Mouse (Mus musculus) right cerebral cortex, adult 18-20 months (tissue): ENCODE data around the gene Ltbp1.

Source experiments
- DNase-seq: peaks from one replicate; pipeline ENCODE4 v3.0.0; 2022; ENCODE audit warnings: mixed read lengths

Ltbp1 gene

GRCm38 (mm10) chr17:75069232-75069631 lies 63.9 kb downstream of the Ltbp1 start:
- no peak for DNase-seq

- DNase-seq, result no peak
Measured at GRCm38 (mm10) chr17:75071174-75071573, 65.8 kb downstream of the Ltbp1 start.

GRCm38 (mm10) chr17:75071749-75072148 lies 66.4 kb downstream of the Ltbp1 start:
- DNase-seq, result no peak

GRCm38 (mm10) chr17:75073887-75074286 lies 68.5 kb downstream of the Ltbp1 start:
- no peak for DNase-seq

DNA sequence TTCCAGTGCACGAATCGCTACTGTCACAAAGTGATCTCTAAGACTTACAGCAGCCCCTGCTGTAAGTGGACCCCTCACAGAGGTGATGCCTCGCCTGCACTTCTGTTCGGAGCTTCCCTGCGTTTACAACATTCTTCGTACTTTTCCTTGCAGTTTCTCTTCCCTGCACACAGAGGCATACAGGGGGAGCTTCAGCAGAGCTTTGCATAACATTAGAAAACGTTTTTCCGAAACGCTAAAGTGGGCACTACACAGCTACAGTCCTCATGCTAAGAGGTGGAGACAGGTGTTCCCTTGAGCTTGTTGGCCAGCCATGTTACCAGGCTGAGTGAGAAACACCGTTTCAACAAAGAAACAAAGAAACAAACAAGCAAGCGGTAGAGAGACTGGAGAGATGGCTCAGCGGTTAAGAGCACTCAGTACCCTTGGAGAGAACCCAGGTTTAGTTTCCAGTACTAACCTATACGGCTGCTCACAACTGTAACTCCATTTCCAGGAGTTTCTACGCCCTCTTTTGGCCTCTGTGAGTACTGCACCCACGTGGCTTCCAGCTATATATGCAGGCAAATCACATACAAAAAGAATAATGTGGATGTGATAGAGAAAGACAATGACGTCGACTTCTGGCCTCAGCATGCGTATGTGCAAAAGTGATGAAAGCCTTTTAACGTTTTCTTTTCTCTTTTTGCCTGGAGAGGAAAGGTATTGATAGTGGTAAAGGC lies 69.8 kb downstream of the Ltbp1 start:
- DNase-seq, result peak; percentile 15

DNA sequence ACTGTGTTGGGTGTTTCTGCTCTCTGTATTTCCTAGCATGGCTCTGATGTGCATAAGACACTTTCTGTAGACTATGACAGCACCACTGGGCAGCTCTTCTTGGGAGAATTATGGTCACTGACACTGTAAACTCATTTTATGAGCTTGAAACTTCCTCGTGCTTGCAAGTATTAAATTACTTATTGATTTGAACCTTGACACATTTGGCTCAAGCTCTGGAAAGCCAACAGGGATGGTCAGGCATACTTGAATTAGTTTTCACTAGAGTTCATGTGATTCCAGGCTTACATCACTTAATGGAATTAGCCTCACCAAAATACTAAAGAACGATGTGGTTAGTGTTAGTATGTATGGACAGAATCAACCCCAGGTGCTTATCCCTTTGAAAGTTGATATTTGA lies 76.0 kb downstream of the Ltbp1 start:
- DNase-seq, result no peak

DNA sequence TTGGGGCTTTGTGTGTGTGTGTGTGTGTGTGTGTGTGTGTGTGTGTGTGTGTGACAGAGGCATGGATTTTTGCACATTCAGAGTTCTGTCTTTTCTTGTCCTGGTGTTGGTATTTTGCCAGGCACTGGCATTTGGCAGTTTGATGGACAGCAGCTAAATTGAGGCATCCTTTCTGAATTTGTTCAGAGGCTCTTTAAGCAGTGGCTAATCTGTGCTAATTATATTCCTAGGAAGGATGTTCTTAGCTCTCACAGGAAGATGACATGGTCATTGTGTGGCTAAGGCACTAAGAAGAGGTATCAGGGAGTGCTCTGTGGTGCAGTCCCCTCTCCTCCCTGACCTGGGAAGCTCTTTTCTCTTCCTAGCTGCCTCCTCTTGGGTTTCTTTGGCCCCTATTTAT lies 77.1 kb downstream of the Ltbp1 start:
- DNase-seq, result no peak

DNA sequence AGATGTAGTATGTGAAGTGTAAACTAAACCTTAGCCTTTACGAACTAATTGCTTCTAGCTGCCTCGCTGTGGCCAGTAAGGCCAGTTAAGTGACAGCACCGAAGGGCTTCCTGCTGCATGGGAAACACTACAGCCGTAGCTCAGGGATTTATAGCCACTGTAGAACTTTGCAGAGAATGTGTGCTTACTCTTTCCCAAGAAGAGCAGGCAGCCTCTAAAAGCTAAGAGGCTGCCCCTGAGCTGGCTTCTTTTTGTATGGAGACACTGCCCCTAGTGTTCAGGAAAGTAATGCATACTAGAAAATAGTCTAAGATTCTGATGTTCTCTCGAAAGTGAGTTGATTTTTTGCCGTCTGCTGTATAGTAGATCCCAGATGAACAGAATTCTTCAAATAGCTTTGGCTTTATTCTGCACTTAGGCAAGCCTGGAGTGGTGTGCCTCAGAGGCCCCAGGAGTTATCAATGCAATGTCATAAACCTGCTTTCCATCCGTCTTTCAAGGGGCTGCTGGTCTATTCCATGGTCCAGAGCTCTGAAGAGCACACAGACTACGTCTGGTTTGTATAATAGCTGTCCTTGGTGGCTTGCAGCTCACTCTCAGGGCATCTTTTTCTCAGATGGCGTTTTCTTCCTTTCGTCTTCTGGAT lies 82.1 kb downstream of the Ltbp1 start:
- DNase-seq, result peak; percentile 33

- DNase-seq, result no peak
Measured at GRCm38 (mm10) chr17:75088232-75088631, 82.9 kb downstream of the Ltbp1 start.

DNA sequence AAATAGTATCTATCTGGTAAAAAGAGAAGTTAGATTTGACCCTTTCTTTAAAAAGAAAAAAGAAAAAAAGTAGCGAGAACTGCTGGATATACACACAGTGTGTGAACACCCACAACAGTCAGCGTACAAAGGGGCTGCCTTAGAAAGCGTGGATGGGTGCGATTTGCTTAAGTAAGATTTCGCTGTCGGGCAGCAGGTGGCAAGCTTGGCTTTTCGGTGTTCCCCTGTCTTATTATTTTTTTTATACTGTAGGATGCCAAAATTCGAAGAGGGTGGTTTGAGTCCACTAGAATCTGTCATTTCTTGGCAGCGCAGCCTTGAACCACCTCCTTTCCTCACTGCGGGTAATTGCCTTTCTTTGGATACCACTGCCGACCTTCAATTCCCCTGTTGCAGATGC lies 83.4 kb downstream of the Ltbp1 start:
- DNase-seq, result peak; percentile 61

- no peak for DNase-seq
Measured at GRCm38 (mm10) chr17:75090556-75090955, 85.2 kb downstream of the Ltbp1 start.

- DNase-seq, result no peak
Measured at GRCm38 (mm10) chr17:75093563-75093962, 88.2 kb downstream of the Ltbp1 start.

- no peak for DNase-seq
Measured at GRCm38 (mm10) chr17:75094591-75094990, 89.2 kb downstream of the Ltbp1 start.

- no peak for DNase-seq
Measured at GRCm38 (mm10) chr17:75096727-75097126, 91.4 kb downstream of the Ltbp1 start.

DNA sequence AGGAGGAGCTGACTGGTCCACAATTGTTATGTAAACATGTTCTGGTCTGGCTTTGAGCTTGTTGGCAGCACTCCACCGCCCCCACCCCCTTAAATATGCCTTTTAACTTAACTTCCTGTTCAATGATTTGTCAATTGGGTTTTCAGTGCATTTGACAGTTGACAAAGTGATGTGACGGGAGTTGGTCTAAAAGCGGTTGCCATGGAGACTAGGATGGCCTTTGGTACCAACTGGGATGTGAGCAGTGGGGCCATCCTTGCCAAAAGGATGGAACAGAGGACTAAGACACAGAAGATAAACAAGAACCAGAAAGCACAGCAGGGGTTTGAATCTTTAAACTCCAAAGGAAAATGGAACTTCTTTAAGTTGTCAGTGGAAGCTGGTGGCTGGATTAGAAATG lies 92.0 kb downstream of the Ltbp1 start:
- no peak for DNase-seq

DNA sequence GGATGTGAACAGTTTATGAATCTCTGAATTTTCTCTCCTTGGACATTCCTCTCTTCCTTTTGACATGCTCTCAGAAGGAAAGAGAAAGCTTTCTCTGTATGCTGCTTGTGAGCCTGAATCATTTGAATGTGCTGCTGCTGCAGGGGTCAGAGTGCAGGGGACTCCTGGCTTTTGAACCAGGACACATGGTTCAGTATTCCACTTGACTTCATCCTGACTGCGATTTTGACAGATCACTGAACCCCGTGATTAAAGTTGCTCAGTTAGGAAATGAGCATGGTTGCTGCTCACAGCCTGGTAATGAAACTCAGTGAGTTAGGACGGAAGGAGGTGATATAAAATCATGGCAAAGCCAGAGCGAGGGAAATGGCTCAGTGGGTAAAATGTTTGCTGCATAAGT lies 95.8 kb downstream of the Ltbp1 start:
- DNase-seq, result no peak

DNA sequence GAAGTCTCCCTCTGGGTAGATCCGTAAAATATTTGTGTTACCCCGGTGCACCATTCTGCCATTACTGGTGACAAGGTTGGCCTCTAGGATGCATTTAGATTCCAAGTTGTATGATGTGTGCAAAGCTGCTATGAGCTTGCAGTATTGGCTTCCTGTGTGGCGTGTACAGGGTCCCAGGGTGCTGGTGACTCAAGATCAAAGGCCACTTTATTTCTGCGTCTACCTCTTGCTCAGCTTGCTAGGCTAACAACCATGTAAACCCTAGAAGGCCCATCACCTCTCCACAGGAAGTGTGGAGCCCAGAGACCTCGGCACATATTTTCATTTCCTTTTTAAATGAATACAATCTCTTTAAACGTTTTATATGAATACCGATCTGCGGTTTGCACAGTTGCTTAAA lies 96.6 kb downstream of the Ltbp1 start:
- no peak for DNase-seq

DNA sequence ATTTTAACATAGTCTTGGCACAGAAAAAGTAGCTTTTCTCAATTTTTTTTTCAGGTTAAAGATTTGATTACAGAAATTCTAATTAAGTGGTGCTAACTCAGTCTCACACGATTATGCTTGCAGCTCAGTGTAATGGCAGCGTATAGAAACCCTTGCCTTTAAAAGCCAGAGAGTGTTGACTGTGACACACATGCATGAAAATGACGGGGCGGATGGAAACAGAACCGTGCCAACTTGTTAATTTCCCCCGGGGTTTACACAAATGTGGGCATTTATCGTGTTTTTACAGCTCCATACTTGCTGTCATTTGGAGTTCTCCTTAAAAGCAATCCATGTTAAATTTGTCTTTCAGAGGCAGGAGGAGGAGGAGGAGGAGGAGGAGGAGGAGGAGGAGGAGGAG lies 102.0 kb downstream of the Ltbp1 start:
- DNase-seq, result peak; percentile 32

- no peak for DNase-seq
Measured at GRCm38 (mm10) chr17:75107879-75108278, 102.5 kb downstream of the Ltbp1 start.

- DNase-seq, result no peak
Measured at GRCm38 (mm10) chr17:75109081-75109716, 103.8 kb downstream of the Ltbp1 start.

GRCm38 (mm10) chr17:75110252-75111205 lies 105.2 kb downstream of the Ltbp1 start:
- no peak for DNase-seq

- DNase-seq, result no peak
Measured at GRCm38 (mm10) chr17:75115594-75115993, 110.2 kb downstream of the Ltbp1 start.

DNA sequence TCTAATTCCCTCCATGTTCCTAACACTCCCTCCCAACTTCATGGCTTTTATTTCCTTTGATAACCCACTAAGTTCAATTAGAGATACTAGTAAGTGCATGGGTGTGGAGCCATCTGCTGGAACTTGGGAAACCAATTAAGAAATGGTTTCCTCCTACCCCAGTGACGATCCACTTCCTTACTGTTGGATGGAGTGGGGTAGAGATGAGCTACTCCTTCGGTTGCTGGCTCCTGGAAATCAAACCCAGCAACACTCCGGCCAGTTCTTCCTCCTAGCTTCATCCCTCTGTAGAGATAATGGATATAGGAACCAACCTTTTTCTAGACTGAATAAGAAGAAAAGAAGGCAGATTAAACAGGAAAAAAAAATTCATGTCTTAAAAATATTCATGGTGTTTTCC lies 113.5 kb downstream of the Ltbp1 start:
- no peak for DNase-seq
